Mouse (Mus musculus): Measurements from ENCODE around the gene Gm8720.
"Not testable (repeated sequence)": the region's sequence is repeated elsewhere in the genome, so short reads cannot be mapped to it uniquely, and the experiment has no call there.

The Gm8720 gene

GRCm38 (mm10) chr7:23067356-23067755 is at the start of gene Gm8720:
Gene Gm8720 (minus strand): TSS chr7:23067456.
- DNase-seq (ENCODE audit: low spot score): not testable (repeated sequence)

DNA sequence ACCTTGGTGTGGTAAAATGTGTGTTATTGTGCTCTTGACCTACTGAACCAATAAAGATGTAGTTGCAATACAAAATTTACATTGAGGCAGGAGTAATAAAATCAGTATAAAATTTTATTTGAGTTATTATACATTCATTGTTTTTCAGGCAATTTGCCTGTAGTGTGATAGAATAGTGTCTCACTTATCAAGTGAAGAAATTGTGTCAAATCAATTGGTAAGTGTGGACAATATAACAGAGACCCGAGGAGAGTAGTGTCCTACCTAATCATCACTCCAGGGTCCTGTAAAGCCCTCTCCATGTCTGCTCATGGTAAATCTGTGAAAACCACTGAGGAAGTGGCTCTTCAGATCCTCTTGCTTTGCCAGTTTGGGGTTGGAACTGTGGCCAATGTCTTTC is 12.0 kb downstream of the Gm8720 start, which contains the start of gene Vmn1r163:
Gene Vmn1r163, plus strand, starts transcription at position 301 of the 400 bp plus-strand sequence.
- not testable (repeated sequence) for DNase-seq (ENCODE audit: low spot score)

DNA sequence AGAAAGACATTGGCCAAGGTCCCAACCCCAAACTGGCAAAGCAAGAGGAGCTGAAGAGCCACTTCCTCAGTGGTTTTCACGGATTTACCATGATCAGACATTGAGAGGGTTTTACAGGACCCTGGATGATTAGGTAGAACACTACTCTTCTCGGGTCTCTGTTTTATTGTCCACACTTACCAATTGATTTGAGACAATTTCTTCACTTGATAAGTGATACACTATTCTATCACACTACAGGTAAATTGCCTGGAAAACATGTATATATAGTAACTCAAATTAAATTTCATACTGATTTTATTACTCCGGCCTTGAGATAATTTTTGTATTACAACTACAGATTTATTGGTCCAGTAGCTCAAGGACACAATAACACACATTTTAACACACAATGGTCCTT is 47.4 kb downstream of the Gm8720 start, which contains the start of gene Gm4216:
Gene Gm4216, minus strand, starts transcription at position 101 of the 400 bp plus-strand sequence.
- not testable (repeated sequence) for DNase-seq (ENCODE audit: low spot score)

Data from ovary, postnatal 14 days (tissue).